Mouse (Mus musculus) stomach, embryonic 15.5 days (tissue): Measurements from ENCODE around the gene Kif26b. TPM values are rescaled to one million over a fixed set of nuclear protein-coding genes. Genes with fewer than 3 reads are reported as not detected.

ENCODE experiments used
- ATAC-seq: fragments of 200-750 bp; cut with Nextera tagmentation; 2 replicates; pipeline ENCODE4 v1.8.0; 2017; ENCODE audit warnings: low read depth, moderate number of reproducible peaks, moderate TSS enrichment; ENCODE audit not compliant: insufficient read depth, low FRiP score
- H3K27ac ChIP-seq: fragments of 300-500 bp; sonication (generic); 2 replicates; pipeline ENCODE4 v1.5.1; 2015; ENCODE audit warnings: mild to moderate bottlenecking, inconsistent platforms
- H3K27me3 ChIP-seq: fragments of 300-500 bp; sonication (generic); replicated peaks from 2 replicates; pipeline ENCODE4 v1.6.1; 2015; ENCODE audit warnings: inconsistent platforms
- H3K36me3 ChIP-seq: fragments of 300-500 bp; sonication (generic); 2 replicates; pipeline ENCODE4 v1.6.1; 2015; ENCODE audit warnings: inconsistent platforms
- H3K4me1 ChIP-seq: fragments of 300-500 bp; sonication (generic); 2 replicates; pipeline ENCODE4 v1.6.1; 2015; ENCODE audit warnings: inconsistent platforms
- H3K4me2 ChIP-seq: fragments of 300-500 bp; sonication (generic); 2 replicates; pipeline ENCODE4 v1.6.1; 2015; ENCODE audit warnings: mild to moderate bottlenecking, inconsistent platforms
- H3K4me3 ChIP-seq: fragments of 300-500 bp; sonication (generic); replicated peaks from 2 replicates; pipeline ENCODE4 v1.5.1; 2015; ENCODE audit warnings: inconsistent platforms
- H3K9ac ChIP-seq: fragments of 300-500 bp; sonication (generic); 2 replicates; pipeline ENCODE4 v1.6.1; 2015; ENCODE audit warnings: inconsistent platforms
- H3K9me3 ChIP-seq: fragments of 300-500 bp; sonication (generic); 2 replicates; pipeline ENCODE4 v1.6.1; 2016; ENCODE audit warnings: inconsistent platforms
- WGBS: fragments of 180-500 bp; shearing (Covaris S2); methylation state at CpG from one replicate; pipeline ENCODE4 v1.1.7; 2015; 5-methylcytosine and 5-hydroxymethylcytosine counted together
- polyA plus RNA-seq: library from polyadenylated mRNA; unstranded; fragments of >200 nt; fragmentation: Nextera tagmentation; extraction: Ambion mirVana; gene quantifications from 2 replicates; pipeline ENCODE4 v1.2.1, GENCODE M21; 2015

The Kif26b gene
- polyA plus RNA-seq, 1 experiment from 2014 or later = 3.4 TPM

DNA sequence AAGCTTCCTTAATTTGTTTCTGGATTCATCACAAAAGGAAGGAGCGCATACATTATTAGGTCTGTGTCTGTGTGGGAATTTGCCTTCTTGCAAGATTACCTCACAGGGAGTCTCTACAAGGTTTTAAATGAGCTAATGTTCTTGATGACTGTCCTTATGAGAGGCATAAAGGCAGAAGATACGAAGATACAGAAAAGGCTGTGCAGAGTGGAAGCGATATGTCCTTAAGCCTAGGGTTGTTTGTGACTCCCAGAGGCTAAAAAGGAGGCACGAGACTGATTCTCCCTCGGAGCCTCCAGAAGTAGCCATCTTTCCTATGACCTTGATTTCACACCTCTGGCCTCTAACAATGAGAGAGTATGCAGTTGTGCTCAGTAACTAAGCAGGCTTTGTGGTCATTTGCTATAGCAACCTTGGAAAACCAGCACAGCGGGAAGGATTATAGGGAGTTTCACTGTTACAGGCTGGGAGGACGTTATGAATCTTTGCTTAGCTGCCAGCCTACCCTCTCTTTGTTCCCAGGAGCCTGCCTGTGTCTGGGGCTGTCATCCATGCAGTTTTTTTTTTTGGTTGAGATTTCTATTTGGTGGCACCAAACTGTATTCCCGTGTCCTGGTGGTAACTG, 80.3 kb downstream of the Kif26b start:
- Histone ChIP-seq H3K4me1 (0 out of 2 replicates have a peak, but pooled peaks cover 4% of the 10 kb centered on the region), H3K4me3 (no peak overlapping the region), H3K36me3 (no peaks in the 10 kb centered on the region), H3K27me3 (no peaks in the 10 kb centered on the region), H3K9me3 (no peaks in the 10 kb centered on the region), H3K27ac (no peak overlapping the region), H3K4me2 (no peak overlapping the region), H3K9ac (no peak overlapping the region)
- ATAC-seq = no peak
- WGBS = 73% methylated on average over 8 of the region's 8 CpGs

DNA sequence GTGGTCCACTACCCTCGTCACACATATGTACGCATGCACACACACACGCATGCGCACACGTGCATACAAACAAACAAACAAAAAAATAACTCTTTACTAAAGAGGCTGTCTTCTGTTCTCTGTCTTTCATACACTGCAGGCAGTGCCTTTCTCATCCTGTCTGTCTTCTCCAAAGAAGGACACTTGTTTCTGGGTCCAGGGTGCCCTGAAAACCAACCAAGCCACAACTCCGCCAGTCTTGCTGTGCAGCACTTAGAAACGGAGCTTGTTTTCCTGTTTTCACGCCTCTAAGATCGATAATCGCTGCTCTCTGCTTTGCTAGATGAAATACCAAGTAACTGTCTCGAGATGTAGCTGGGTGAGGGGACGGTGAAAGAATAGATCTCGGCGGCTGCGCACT, 82.6 kb downstream of the Kif26b start:
- Histone ChIP-seq H3K36me3 (no peaks in the 10 kb centered on the region), H3K9ac (no peak overlapping the region)
- WGBS = 83% methylated on average over 15 of the region's 15 CpGs

DNA sequence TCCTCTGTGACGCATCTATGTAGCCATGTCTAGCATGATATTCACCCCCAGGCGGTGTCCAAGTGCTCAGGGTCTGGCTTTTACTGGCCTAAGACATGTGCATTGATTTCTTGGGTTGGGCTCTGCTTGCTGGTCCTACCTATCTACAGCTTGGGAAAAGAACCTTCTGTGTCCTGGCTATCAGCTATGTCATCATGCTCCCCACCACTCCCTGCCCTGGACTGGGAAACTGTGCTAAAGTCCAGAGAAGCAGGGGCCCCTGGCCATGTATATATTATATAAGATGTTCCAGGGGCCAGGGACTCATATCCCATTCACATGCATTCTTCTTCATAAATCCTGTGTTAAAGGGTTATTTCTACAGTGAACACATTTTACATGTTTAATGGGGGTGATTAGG, 92.4 kb downstream of the Kif26b start:
- peak; percentile 62; the same call in 1 of the 2 replicates for ATAC-seq
- no peak overlapping the region for H3K9ac ChIP-seq
- no peaks in the 10 kb centered on the region for H3K36me3 ChIP-seq
- H3K4me2 ChIP-seq = no peak overlapping the region
- H3K9me3 ChIP-seq = 0 out of 2 replicates have a peak, but pooled peaks cover 3% of the 10 kb centered on the region
- 86% methylated on average over 2 of the region's 2 CpGs for WGBS
- no peaks in the 10 kb centered on the region for H3K27me3 ChIP-seq
- no peak overlapping the region for H3K27ac ChIP-seq
- 0 out of 2 replicates have a peak, but pooled peaks cover 5% of the 10 kb centered on the region for H3K4me1 ChIP-seq
- H3K4me3 ChIP-seq = no peak overlapping the region

More for the DNA sequence above, 82.6 kb downstream of the Kif26b start:
- ATAC-seq = no peak
- Histone ChIP-seq H3K4me2 (no peak overlapping the region), H3K27ac (no peak overlapping the region), H3K9me3 (no peaks in the 10 kb centered on the region), H3K27me3 (no peaks in the 10 kb centered on the region), H3K4me1 (0 out of 2 replicates have a peak, but pooled peaks cover 4% of the 10 kb centered on the region), H3K4me3 (no peak overlapping the region)

DNA sequence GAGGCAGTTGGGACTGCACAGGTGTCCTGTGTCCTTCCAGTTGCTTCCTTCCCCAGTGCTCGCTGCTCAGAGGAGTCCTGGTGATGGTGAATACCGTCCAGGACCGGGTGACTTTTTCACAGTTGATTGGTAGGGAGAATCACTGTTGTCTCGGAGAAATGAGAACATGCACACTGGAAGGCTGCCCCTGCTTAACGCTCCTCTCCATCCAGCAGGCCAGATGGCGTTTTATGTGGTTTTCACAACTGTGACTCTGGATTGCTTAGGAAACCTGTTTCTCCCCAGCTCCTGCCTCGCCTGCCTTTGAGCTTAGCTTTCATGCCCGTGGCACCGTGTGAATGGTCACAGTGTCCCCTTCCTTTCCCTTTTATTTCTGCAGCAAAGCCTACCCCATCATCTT, 95.0 kb downstream of the Kif26b start:
- Histone ChIP-seq H3K36me3 (no peaks in the 10 kb centered on the region), H3K27ac (no peak overlapping the region), H3K9me3 (0 out of 2 replicates have a peak, but pooled peaks cover 3% of the 10 kb centered on the region), H3K27me3 (no peaks in the 10 kb centered on the region), H3K4me3 (no peak overlapping the region), H3K9ac (no peak overlapping the region), H3K4me1 (0 out of 2 replicates have a peak, but pooled peaks cover 6% of the 10 kb centered on the region), H3K4me2 (no peak overlapping the region)
- ATAC-seq = no peak
- WGBS = 74% methylated on average over 9 of the region's 9 CpGs

DNA sequence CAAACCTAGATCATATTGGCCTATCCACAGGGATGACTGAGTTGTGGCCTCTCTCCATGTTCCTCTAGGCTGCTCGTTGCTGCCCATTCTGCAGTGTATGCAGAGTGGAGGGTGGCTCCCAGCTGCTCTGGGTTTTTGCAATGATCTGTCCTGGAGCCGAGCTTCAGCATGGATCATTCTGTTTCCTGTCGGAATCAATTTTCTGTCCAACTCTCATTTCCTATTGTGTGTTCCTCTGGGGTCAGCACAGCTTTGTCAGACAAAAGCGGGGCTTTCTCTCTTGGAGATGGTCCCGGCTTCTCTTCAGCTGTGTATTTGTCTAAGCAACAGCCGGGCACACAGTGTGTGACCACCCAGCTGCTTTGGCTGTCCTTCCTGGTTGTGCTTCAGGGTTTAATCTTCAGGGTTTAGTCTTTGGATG, 98.0 kb downstream of the Kif26b start:
- H3K27me3 ChIP-seq = no peaks in the 10 kb centered on the region
- H3K4me1 ChIP-seq = 0 out of 2 replicates have a peak, but pooled peaks cover 3% of the 10 kb centered on the region
- H3K9ac ChIP-seq = no peak overlapping the region
- no peak overlapping the region for H3K4me3 ChIP-seq
- WGBS = 32% methylated on average over 6 of the region's 6 CpGs
- 0 out of 2 replicates have a peak, but pooled peaks cover 3% of the 10 kb centered on the region for H3K9me3 ChIP-seq
- H3K27ac ChIP-seq = no peak overlapping the region
- no peaks in the 10 kb centered on the region for H3K36me3 ChIP-seq
- H3K4me2 ChIP-seq = no peak overlapping the region
- no peak for ATAC-seq

DNA sequence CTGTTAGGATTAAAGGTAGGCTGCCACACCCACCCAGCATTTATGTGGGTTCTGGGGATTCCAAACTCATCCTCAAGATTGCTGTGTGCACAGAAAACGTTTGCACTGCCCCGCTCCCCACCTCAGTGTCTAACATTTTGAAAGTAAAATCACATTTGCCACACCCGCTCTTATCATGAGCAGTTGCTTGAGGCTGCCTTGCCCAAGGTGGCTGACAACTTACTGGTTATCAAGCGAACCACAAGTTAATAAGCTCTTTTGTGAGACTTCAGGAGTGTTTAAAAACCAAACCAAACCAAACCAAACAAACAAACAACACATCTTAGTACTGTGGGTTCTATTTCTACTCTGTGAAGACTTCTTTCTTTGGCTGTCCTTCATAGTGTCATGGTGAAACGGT, 101.1 kb downstream of the Kif26b start:
- H3K4me1 ChIP-seq = peaks cover 10% of the 10 kb centered on the region; the same call in 1 of the 2 replicates
- H3K9ac ChIP-seq = no peak overlapping the region
- no peaks in the 10 kb centered on the region for H3K9me3 ChIP-seq
- no peak for ATAC-seq
- 67% methylated on average over 5 of the region's 5 CpGs for WGBS
- no peak overlapping the region for H3K4me3 ChIP-seq
- no peaks in the 10 kb centered on the region for H3K27me3 ChIP-seq
- no peak overlapping the region for H3K27ac ChIP-seq
- H3K4me2 ChIP-seq = no peak overlapping the region
- H3K36me3 ChIP-seq = no peaks in the 10 kb centered on the region

DNA sequence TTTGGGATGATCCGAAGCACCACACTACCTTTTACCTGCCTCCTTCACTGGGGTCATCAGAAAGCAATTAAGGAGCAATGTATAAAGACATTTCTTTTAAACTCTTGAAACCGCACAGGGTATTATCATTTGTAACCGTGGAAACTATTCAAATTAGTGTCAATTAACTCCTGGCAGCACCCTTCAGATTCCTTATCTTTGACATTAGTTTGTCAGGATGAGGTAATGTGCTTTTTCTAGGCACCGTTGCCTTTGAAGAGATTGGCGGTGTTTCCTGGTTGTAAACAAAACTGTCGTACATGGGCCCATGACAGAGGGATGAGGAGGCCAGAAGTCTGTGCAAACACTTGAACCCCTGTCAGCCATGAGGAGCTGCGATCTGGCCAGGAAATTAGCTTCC, 102.9 kb downstream of the Kif26b start:
- Histone ChIP-seq H3K36me3 (no peaks in the 10 kb centered on the region), H3K27me3 (no peaks in the 10 kb centered on the region), H3K4me3 (no peak overlapping the region), H3K4me2 (no peak overlapping the region), H3K9me3 (no peaks in the 10 kb centered on the region), H3K9ac (no peak overlapping the region), H3K4me1 (peaks cover 8% of the 10 kb centered on the region; the same call in 1 of the 2 replicates), H3K27ac (no peak overlapping the region)
- 44% methylated on average over 7 of the region's 7 CpGs for WGBS
- no peak for ATAC-seq

DNA sequence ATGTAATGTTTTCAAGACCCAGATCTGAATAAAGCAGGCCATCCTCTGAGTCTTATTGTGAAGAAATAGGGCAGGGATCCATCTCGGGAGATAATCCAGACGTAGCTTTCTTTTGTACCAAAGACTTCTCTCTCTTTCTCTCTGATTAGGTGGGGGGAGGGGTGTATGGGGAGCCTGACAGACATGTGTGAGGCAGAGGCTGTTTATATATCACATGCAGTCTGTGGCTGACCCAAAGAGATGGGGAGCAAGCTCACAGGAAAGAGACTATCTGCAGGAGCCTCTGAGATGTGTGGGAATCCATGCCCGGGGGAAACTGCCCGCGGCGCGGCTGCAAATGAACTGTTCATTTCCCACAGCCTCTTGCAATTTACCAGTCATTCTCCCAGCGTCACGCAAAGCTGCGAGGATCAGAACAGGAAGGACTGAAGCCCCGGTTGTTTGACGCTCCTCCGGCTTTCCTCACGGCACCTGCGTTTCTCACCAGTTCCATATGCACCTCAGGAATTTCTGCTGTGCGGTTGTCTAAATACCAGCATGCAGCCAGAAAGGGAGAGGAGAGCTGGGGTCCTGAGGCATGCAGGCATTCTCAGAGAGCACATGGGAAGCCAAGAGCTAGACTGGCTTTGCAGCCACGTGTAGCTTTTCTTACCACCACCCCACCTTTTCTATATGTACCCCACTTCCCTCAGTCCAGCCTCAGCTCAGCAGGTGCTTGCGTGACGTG, 105.6 kb downstream of the Kif26b start:
- Histone ChIP-seq H3K36me3 (no peaks in the 10 kb centered on the region), H3K4me1 (peaks cover 13% of the 10 kb centered on the region; the same call in 1 of the 2 replicates), H3K9me3 (no peaks in the 10 kb centered on the region), H3K9ac (no peak overlapping the region), H3K27ac (no peak overlapping the region), H3K4me2 (peak overlapping the region; percentile 32), H3K4me3 (no peak overlapping the region), H3K27me3 (no peaks in the 10 kb centered on the region)
- ATAC-seq = no peak
- WGBS = 39% methylated on average over 19 of the region's 19 CpGs

DNA sequence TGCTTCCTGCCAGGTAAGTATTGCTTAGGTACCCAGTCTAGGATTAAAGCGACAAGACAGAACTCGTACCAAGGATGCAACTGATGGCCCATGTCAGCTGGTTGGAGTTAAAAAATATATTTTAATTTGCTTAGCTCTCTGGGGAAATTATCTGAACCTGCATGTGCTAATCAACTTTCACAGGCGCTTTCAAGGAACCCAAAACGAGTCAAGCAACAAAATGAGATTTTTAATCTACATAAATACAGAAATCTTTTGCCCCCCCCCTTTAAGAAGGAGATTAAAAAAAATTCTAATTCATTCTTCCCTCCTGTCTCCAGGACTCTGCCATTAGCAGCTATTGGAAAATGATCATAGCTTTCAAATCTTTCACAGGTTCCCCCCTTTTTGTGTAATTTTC, 106.5 kb downstream of the Kif26b start:
- Histone ChIP-seq H3K36me3 (no peaks in the 10 kb centered on the region), H3K27me3 (no peaks in the 10 kb centered on the region), H3K9me3 (no peaks in the 10 kb centered on the region), H3K9ac (no peak overlapping the region), H3K4me1 (peaks cover 13% of the 10 kb centered on the region; the same call in 1 of the 2 replicates), H3K4me2 (no peak overlapping the region), H3K4me3 (no peak overlapping the region), H3K27ac (no peak overlapping the region)
- no peak for ATAC-seq
- WGBS = 81% methylated on average over 4 of the region's 4 CpGs

DNA sequence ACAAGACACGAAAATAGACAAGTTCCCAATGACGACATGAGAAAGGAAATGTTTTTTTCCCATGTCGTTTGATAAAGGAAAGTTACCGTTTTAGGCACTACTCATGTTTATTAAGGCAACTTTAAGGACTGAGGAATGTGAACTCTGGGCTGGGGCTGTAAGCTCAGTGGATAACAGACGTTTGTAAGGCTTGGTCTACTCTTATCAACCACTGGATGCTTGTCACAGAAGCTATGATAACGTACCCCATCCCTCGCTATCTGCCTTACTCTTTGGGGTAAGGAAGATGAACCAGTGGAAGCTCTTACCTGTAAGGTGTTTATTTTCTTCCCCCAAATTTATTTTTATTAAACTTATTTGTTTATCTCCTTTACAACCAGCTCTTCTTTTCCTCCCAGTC, 108.4 kb downstream of the Kif26b start:
- no peak for ATAC-seq
- Histone ChIP-seq H3K4me3 (no peak overlapping the region), H3K27me3 (no peaks in the 10 kb centered on the region), H3K9ac (no peak overlapping the region), H3K36me3 (no peaks in the 10 kb centered on the region), H3K27ac (no peak overlapping the region), H3K4me1 (peaks cover 17% of the 10 kb centered on the region; the same call in 1 of the 2 replicates), H3K9me3 (no peaks in the 10 kb centered on the region), H3K4me2 (no peak overlapping the region)
- 70% methylated on average over 7 of the region's 7 CpGs for WGBS

DNA sequence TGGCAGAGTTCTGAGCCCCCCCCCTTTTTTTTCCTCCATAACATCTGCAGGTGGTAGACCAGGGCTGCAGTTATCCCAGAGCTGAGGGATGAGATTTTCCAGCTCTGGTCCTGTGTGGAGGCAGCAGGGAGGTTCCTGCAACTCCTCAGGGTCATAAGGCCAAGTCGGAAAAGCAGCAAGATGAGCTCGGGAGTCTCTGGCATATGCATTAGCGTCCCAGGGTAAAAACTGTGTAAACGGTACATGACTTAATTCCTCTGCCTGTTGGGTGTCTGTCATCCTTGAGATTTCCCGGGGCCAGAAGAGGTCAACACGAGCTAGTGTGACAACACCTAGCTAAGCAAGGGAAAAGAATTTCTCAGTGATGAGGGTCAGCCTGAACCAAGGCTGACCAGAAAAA, 111.0 kb downstream of the Kif26b start:
- Histone ChIP-seq H3K4me1 (peaks cover 10% of the 10 kb centered on the region; the same call in 1 of the 2 replicates), H3K27me3 (no peaks in the 10 kb centered on the region), H3K36me3 (no peaks in the 10 kb centered on the region), H3K4me3 (no peak overlapping the region), H3K9me3 (no peaks in the 10 kb centered on the region), H3K27ac (no peak overlapping the region), H3K4me2 (no peak overlapping the region), H3K9ac (no peak overlapping the region)
- no peak; the same call in 1 of the 2 replicates for ATAC-seq
- 36% methylated on average over 6 of the region's 6 CpGs for WGBS
